Mouse (Mus musculus) MEL (cell line): ENCODE data around the gene Rbm12. TPM values are rescaled to one million over a fixed set of nuclear protein-coding genes. Genes with fewer than 3 reads are reported as not detected.

Source experiments
- DNase-seq: peaks from one replicate; pipeline ENCODE4 v3.0.0; 2011; ENCODE audit warnings: low read depth, low spot score
- H3K27ac ChIP-seq: 2 replicates; pipeline ENCODE4 v1.5.1; 2012; ENCODE audit warnings: low read depth, mild to moderate bottlenecking, control low read depth, low read length, moderate library complexity; ENCODE audit not compliant: control insufficient read depth
- H3K27me3 ChIP-seq, 2 experiments: fragments of 150-350 bp in 1 of 2; sonication (generic) in 1 of 2; 2 replicates each; pipeline ENCODE4 v1.6.1; 2012; ENCODE audit warnings: low read length in 2 of 2, mild to moderate bottlenecking in 2 of 2, improper control_type of control experiment in 1 of 2, moderate library complexity in 1 of 2; ENCODE audit not compliant: insufficient read depth in 2 of 2, control insufficient read depth in 1 of 2
- H3K36me3 ChIP-seq, 2 experiments: 2 replicates each; pipeline ENCODE4 v1.6.1; 2012 to 2014; ENCODE audit warnings: low read length in 2 of 2, improper control_type of control experiment in 1 of 2, inconsistent platforms in 1 of 2, mild to moderate bottlenecking in 1 of 2; ENCODE audit not compliant: insufficient read depth in 2 of 2, control insufficient read depth in 1 of 2
- H3K4me1 ChIP-seq, 2 experiments: fragments of 150-350 bp in 1 of 2; sonication (generic) in 1 of 2; 2 replicates each; pipeline ENCODE4 v1.6.1; 2012; ENCODE audit warnings: low read length in 2 of 2, improper control_type of control experiment in 1 of 2, mild to moderate bottlenecking in 1 of 2; ENCODE audit not compliant: insufficient read depth in 2 of 2, control insufficient read depth in 1 of 2
- H3K4me3 ChIP-seq, 2 experiments: fragments of 150-350 bp in 1 of 2; sonication (generic) in 1 of 2; 2 replicates each; pipeline ENCODE4 v1.5.1; 2012; ENCODE audit warnings: low read depth in 2 of 2, low read length in 2 of 2, mild to moderate bottlenecking in 2 of 2, moderate library complexity in 2 of 2, control low read depth in 1 of 2, improper control_type of control experiment in 1 of 2; ENCODE audit not compliant: control insufficient read depth in 1 of 2, insufficient read depth in 1 of 2
- H3K79me2 ChIP-seq: 2 replicates; pipeline ENCODE4 v1.6.1; 2012; ENCODE audit warnings: mild to moderate bottlenecking, low read length, moderate library complexity; ENCODE audit not compliant: control insufficient read depth, poor library complexity, insufficient read depth
- H3K9ac ChIP-seq: 2 replicates; pipeline ENCODE4 v1.6.1; 2012; ENCODE audit warnings: low read depth, mild to moderate bottlenecking, control low read depth, low read length, moderate library complexity; ENCODE audit not compliant: control insufficient read depth, poor library complexity, severe bottlenecking
- H3K9me3 ChIP-seq: fragments of 150-350 bp; sonication (generic); replicated peaks from 2 replicates; pipeline ENCODE4 v1.6.1; 2012; ENCODE audit warnings: mild to moderate bottlenecking, low read length, improper control_type of control experiment, moderate library complexity; ENCODE audit not compliant: insufficient read depth
- CHD1 ChIP-seq: IDR thresholded peaks from 2 replicates; pipeline ENCODE4 v1.6.1; 2012; ENCODE audit warnings: low read depth, mild to moderate bottlenecking, inconsistent platforms, low read length, improper control_type of control experiment
- CHD2 ChIP-seq: IDR thresholded peaks from 2 replicates; pipeline ENCODE4 v1.6.1; 2011; ENCODE audit warnings: low read length, improper control_type of control experiment
- CTCF ChIP-seq, 3 experiments: IDR thresholded peaks in 2 of 3; conservative IDR thresholded peaks in 1 of 3; 2 replicates each; pipeline ENCODE4 v1.5.1; 2011 to 2012; ENCODE audit warnings: low read length in 3 of 3, low read depth in 2 of 3, mild to moderate bottlenecking in 2 of 3, improper control_type of control experiment in 1 of 3, inconsistent platforms in 1 of 3, mixed read lengths in 1 of 3, moderate library complexity in 1 of 3; ENCODE audit not compliant: control insufficient read depth in 1 of 3, insufficient read depth in 1 of 3, poor library complexity in 1 of 3, severe bottlenecking in 1 of 3
- ELF1 ChIP-seq: IDR thresholded peaks from 2 replicates; pipeline ENCODE4 v1.6.1; 2014; ENCODE audit warnings: low read depth, mild to moderate bottlenecking, inconsistent platforms, low read length, improper control_type of control experiment, moderate library complexity
- HCFC1 ChIP-seq: IDR thresholded peaks from 2 replicates; pipeline ENCODE4 v1.6.1; 2012; ENCODE audit warnings: low read depth, mild to moderate bottlenecking, inconsistent platforms, low read length, improper control_type of control experiment, moderate library complexity
- JUND ChIP-seq: IDR thresholded peaks from 2 replicates; pipeline ENCODE4 v1.6.1; 2011; ENCODE audit warnings: low read depth, mild to moderate bottlenecking, improper control_type of control experiment, low read length
- KAT2A ChIP-seq: conservative IDR thresholded peaks from 2 replicates; pipeline ENCODE4 v1.6.1; 2012; ENCODE audit warnings: low read depth, low read length, improper control_type of control experiment, inconsistent platforms
- MAX ChIP-seq: IDR thresholded peaks from 2 replicates; pipeline ENCODE4 v1.6.1; 2011; ENCODE audit warnings: low read length, improper control_type of control experiment
- MAZ ChIP-seq: IDR thresholded peaks from 2 replicates; pipeline ENCODE4 v1.6.1; 2012; ENCODE audit warnings: low read depth, mild to moderate bottlenecking, inconsistent platforms, low read length, improper control_type of control experiment
- MEF2A ChIP-seq: IDR thresholded peaks from 2 replicates; pipeline ENCODE4 v1.6.1; 2014; ENCODE audit warnings: low read depth, mild to moderate bottlenecking, inconsistent platforms, low read length, improper control_type of control experiment; ENCODE audit not compliant: poor library complexity, insufficient replicate concordance, severe bottlenecking; ENCODE audit errors: extremely low read depth
- MXI1 ChIP-seq: IDR thresholded peaks from 2 replicates; pipeline ENCODE4 v1.6.1; 2011; ENCODE audit warnings: mild to moderate bottlenecking, low read depth, low read length, improper control_type of control experiment
- MYC ChIP-seq: IDR thresholded peaks from 2 replicates; pipeline ENCODE4 v1.6.1; 2011; ENCODE audit warnings: low read depth, mild to moderate bottlenecking, low read length, improper control_type of control experiment, moderate library complexity
- NELFE ChIP-seq: IDR thresholded peaks from 2 replicates; pipeline ENCODE4 v1.6.1; 2011; ENCODE audit warnings: low read depth, low read length, improper control_type of control experiment
- NRF1 ChIP-seq: IDR thresholded peaks from 2 replicates; pipeline ENCODE4 v1.6.1; 2014; ENCODE audit warnings: low read depth, mild to moderate bottlenecking, inconsistent platforms, low read length, improper control_type of control experiment, moderate library complexity; ENCODE audit not compliant: poor library complexity, insufficient read depth, severe bottlenecking
- POLR2AphosphoS2 ChIP-seq: IDR thresholded peaks from 2 replicates; pipeline ENCODE4 v1.6.1; 2011; ENCODE audit warnings: low read length, improper control_type of control experiment
- POLR2AphosphoS5 ChIP-seq: IDR thresholded peaks from 2 replicates; pipeline ENCODE4 v1.6.1; 2012; ENCODE audit warnings: low read depth, borderline replicate concordance, mild to moderate bottlenecking, inconsistent platforms, low read length, moderate library complexity, mixed read lengths
- RCOR1 ChIP-seq: IDR thresholded peaks from 2 replicates; pipeline ENCODE4 v1.6.1; 2012; ENCODE audit warnings: low read depth, mild to moderate bottlenecking, inconsistent platforms, low read length, improper control_type of control experiment
- SIN3A ChIP-seq: IDR thresholded peaks from 2 replicates; pipeline ENCODE4 v1.6.1; 2012; ENCODE audit warnings: low read length, improper control_type of control experiment, inconsistent platforms
- SMC3 ChIP-seq: IDR thresholded peaks from 2 replicates; pipeline ENCODE4 v1.6.1; 2011; ENCODE audit warnings: low read depth, low read length, improper control_type of control experiment
- TAL1 ChIP-seq: IDR thresholded peaks from 2 replicates; pipeline ENCODE4 v1.6.1; 2012; ENCODE audit warnings: mild to moderate bottlenecking, inconsistent platforms, low read length, moderate library complexity, mixed read lengths
- TCF12 ChIP-seq: IDR thresholded peaks from 2 replicates; pipeline ENCODE4 v1.6.1; 2014; ENCODE audit warnings: low read depth, mild to moderate bottlenecking, inconsistent platforms, low read length, improper control_type of control experiment, moderate library complexity
- ZKSCAN1 ChIP-seq: IDR thresholded peaks from 2 replicates; pipeline ENCODE4 v1.6.1; 2012; ENCODE audit warnings: low read depth, mild to moderate bottlenecking, inconsistent platforms, low read length, improper control_type of control experiment, moderate library complexity
- ZNF384 ChIP-seq: IDR thresholded peaks from 2 replicates; pipeline ENCODE4 v1.6.1; 2012; ENCODE audit warnings: low read depth, mild to moderate bottlenecking, inconsistent platforms, low read length, improper control_type of control experiment
- polyA plus RNA-seq, 2 experiments: library from polyadenylated mRNA; stranded (reverse) in 1 of 2; unstranded in 1 of 2; fragments of >175 nt in 1 of 2; fragments of >200 nt in 1 of 2; gene quantifications; 2 replicates each; pipeline versions ENCODE4 v1.2.1 to v1.2.4; 2012; ENCODE audit warnings: low replicate concordance in 2 of 2, low read depth in 1 of 2; ENCODE audit not compliant: insufficient read length in 2 of 2, insufficient read depth in 1 of 2, missing spikeins in 1 of 2
- total RNA-seq: library from RNA; depleted of rRNA; stranded (reverse); fragments of 300-350 nt; gene quantifications from 2 replicates; pipeline ENCODE4 v1.2.3, GENCODE M21; 2012

Rbm12 gene
- total and polyA plus RNA-seq, 3 experiments, result 13.4 to 42.5 (median 28.8) TPM

- no peak overlapping the region for H3K27ac ChIP-seq
- DNase-seq, result no peak
- no peaks in the 10 kb centered on the region for H3K9me3 ChIP-seq
- H3K9ac ChIP-seq, result no peak overlapping the region
- peaks cover 2 to 3% of the 10 kb centered on the region in 2 experiments; a peak in 3 of 4 replicates for H3K36me3 ChIP-seq
- H3K4me1 ChIP-seq, result no peaks in the 10 kb centered on the region; a peak in 1 of 4 replicates
- H3K27me3 ChIP-seq, result no peaks in the 10 kb centered on the region
- no peaks in the 10 kb centered on the region for H3K79me2 ChIP-seq
- TF ChIP-seq TAL1 (no peak), MAZ (no peak), POLR2AphosphoS2 (peak; percentile 52; the same call in 1 of the 2 replicates), HCFC1 (no peak), TCF12 (no peak)
- H3K4me3 ChIP-seq, result no peak overlapping the region
These were observed 24.2 kb downstream of the Rbm12 start for GRCm38 (mm10) chr2:156087391-156088110.

DNA sequence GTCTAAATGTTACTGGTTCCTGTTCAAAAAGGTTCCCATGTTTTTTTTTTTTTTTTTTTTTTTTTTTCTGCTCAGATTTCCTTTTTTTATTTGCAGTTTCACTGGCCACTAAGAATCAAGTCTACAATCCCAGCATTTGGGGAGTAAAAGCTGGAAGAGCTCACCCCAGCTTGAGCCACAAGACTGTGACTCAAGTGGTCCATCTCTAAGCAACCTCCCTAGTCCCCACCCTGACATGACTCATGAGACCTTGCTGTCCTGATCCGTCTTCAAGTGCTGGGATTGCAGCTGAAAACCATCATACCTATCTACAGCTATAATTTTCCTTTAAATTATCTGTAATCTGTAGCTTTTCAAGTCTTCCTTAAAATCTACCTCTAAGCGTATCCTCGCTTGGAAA is 27.2 kb downstream of the Rbm12 start:
- H3K4me1 ChIP-seq, result no peaks in the 10 kb centered on the region; a peak in 1 of 4 replicates
- H3K27me3 ChIP-seq, result no peaks in the 10 kb centered on the region
- no peak for TF ChIP-seq MXI1
- 0 out of 2 replicates have a peak, but pooled peaks have one; percentile 43 for TF ChIP-seq ZNF384
- no peak overlapping the region for H3K4me3 ChIP-seq
- peaks cover 0 to 3% of the 10 kb centered on the region in 2 experiments; a peak in 2 of 4 replicates for H3K36me3 ChIP-seq
- H3K9ac ChIP-seq, result no peak overlapping the region
- no peak for DNase-seq
- no peak overlapping the region for H3K27ac ChIP-seq
- no peaks in the 10 kb centered on the region for H3K79me2 ChIP-seq
- no peaks in the 10 kb centered on the region for H3K9me3 ChIP-seq

GRCm38 (mm10) chr2:156080391-156080790 is 31.4 kb downstream of the Rbm12 start:
- Histone ChIP-seq H3K36me3 (peaks cover 2 to 4% of the 10 kb centered on the region in 2 experiments; a peak in 3 of 4 replicates), H3K4me3 (no peak overlapping the region), H3K9me3 (no peaks in the 10 kb centered on the region), H3K79me2 (no peaks in the 10 kb centered on the region), H3K4me1 (no peaks in the 10 kb centered on the region), H3K9ac (no peak overlapping the region), H3K27me3 (no peaks in the 10 kb centered on the region), H3K27ac (no peak overlapping the region)
- TF ChIP-seq ELF1 (no peak), SMC3 (no peak), NRF1 (no peak), CHD2 (no peak), NELFE (no peak), MXI1 (no peak), JUND (no peak), CHD1 (no peak), SIN3A (no peak), ZNF384 (no peak), CTCF (IDR thresholded peaks at IDR 0.05 in 2 of 3, conservative IDR thresholded peaks at IDR 0.05 in 1 of 3; ENCODE audit: control insufficient read depth in 1 of 3, insufficient read depth in 1 of 3, low read depth in 2 of 3, low read length in 3 of 3, poor library complexity in 1 of 3, severe bottlenecking in 1 of 3) (no peak), KAT2A (no peak), MEF2A (no peak), POLR2AphosphoS5 (no peak), RCOR1 (no peak), MYC (no peak), MAX (no peak), ZKSCAN1 (no peak)
- no peak for DNase-seq
